Mouse (Mus musculus): ENCODE measurements around the gene Adam12.

DNA sequence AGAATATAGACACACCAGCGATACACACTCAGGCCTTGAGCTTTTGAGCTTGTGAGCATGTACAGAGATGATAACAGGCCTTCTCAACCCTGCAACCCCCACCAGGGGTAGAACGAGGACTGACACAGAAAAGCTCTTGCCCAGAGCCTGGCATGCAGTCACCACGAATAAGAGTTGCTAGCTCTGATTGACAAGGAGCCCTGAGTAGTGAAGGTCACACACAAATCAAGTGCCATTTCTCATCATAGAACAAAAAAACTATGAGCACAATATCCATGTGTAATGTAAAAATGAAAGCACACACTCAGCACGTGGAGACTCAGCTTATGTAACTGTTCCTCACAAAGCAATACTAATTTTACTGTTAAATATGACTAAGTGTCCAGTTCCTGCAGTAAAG is 340.1 kb downstream of the Adam12 start:
- TF ChIP-seq POLR2A (IDR thresholded peaks at IDR 0.05; ENCODE audit: insufficient read depth, low read depth, low read length) (no peak), EP300 (IDR thresholded peaks at IDR 0.05; ENCODE audit: insufficient read depth, low read depth, low read length) (no peak), CTCF (IDR thresholded peaks at IDR 0.05) (no peak)

Measured in heart, adult 2 months (tissue).